Mouse (Mus musculus) brain, embryonic 14.5 days (tissue): Measurements from ENCODE around the gene Fer. TPM values are rescaled to one million over a fixed set of nuclear protein-coding genes. Genes with fewer than 3 reads are reported as not detected.

Source experiments
- DNase-seq: peaks from one replicate; pipeline ENCODE4 v3.0.0-alpha.2; 2011; ENCODE audit warnings: low read depth
- CTCF ChIP-seq: fragments of 200-500 bp; IDR thresholded peaks from 2 replicates; pipeline ENCODE4 v1.5.1; 2012; ENCODE audit warnings: inconsistent platforms, mild to moderate bottlenecking, moderate library complexity, borderline replicate concordance; ENCODE audit not compliant: insufficient read depth, insufficient read length; ENCODE audit errors: extremely low read depth
- POLR2A ChIP-seq: fragments of 200-500 bp; IDR thresholded peaks from 2 replicates; pipeline ENCODE4 v1.6.1; 2012; ENCODE audit warnings: mild to moderate bottlenecking, inconsistent platforms, borderline replicate concordance; ENCODE audit not compliant: poor library complexity, insufficient read depth, insufficient read length, severe bottlenecking; ENCODE audit errors: extremely low read depth
- polyA plus RNA-seq: library from polyadenylated mRNA; depleted of rRNA; stranded (reverse); fragments of >200 nt; gene quantifications from 2 replicates; pipeline ENCODE4 v1.2.3, GENCODE M21; 2012

Gene Fer
- polyA plus RNA-seq, 1 experiment: 14.9 TPM

DNA sequence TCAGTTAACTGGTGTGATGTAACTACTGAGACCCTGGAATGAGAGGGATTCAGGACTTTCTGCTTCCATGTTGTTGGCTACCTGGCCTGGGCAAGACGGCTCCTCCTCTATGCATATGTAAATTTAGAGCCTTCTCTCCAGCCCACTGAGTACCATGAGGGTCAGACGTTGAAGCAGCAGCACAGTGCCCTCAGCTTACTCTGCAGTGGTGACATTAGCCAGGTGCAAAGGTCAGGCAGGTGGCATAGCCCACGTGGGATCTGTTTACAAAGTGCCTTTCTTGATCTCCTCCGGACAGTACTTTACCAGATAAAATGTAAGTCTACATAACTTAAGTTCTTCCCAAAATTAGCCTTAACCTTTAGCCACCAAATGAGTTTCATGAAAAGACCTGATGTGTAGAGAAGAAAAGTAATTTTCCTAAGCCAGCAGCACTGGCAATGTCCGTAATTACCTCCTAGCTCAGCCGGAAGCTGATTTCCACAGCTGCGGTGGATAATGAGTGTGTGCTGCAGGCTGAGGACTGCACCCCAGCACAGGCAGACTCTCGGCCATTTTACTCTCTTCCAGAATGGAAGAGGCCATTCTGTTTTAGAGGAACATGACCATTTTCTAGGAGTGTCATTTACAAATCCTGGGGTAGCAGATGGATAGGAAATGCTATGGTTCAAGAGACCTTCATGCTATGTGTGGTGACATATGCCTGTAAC is 273.2 kb downstream of the Fer start:
- TF ChIP-seq CTCF (no peak), POLR2A (no peak)
- DNase-seq: peak; percentile 62

DNA sequence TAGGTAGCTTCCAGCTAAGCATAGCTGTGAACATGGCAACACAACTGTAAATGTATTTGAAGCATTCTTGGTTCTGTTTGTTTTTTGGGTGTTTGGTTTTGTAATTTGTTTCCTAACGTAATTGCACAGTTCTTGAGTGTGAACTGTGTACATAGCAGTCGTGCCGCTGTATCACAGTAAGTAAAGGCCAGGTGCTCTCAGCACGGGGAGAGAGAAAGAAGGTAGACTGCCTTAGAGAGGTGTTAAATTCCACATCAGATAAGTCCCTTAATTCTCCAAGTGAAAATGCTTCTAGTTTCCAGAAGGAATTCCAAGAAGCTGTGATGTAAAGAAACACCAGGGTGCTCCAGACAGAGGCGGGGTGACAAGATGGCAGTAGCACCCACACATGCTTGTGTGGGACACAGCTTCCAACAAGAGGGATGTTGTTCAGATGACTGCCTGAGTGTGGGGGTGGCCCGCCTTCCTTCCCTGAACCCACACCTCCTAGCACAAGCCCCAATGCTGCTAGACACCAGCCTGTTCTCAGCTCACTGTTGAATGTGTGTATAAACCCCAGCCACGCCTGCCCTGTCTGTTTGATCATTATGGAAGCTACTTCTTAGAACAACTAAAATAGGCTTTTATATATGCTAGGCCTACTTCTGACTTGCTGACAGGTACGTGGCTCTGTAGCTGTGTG is 275.3 kb downstream of the Fer start:
- no peak for DNase-seq
- no peak for TF ChIP-seq POLR2A
- TF ChIP-seq CTCF: no peak

DNA sequence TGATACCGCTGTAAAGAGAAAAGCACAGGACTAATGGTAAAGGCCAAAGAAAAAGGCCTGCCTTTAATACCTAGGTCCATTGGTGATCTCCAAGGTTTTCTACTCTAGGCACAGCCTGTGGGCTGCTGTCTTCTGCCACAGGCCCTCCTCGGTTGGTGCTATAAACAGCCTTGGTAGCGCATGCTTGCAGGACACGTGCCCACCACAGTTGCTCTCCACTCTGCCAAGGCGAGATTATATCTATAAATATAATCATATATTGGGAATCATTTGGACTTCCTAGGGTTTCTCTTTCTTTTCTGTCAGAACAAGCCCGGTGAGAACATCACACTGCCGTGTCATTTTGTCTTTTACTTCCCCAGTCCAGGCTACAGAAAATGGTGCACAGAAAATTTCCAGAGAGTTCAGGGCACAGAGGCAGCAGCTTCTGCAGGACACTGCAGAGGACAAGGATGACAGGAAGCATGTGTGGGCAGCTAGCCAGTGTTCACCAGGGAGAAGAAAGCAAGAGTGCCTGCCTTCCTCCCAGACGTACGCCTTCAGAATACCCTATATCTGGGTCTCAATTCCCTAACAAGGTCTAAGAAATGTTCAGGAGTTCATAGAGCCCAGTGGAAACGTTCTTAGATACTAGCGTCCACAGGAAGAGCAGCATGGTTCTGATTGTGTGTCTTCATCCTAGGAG is 276.5 kb downstream of the Fer start:
- TF ChIP-seq POLR2A: no peak
- no peak for TF ChIP-seq CTCF
- DNase-seq: no peak

DNA sequence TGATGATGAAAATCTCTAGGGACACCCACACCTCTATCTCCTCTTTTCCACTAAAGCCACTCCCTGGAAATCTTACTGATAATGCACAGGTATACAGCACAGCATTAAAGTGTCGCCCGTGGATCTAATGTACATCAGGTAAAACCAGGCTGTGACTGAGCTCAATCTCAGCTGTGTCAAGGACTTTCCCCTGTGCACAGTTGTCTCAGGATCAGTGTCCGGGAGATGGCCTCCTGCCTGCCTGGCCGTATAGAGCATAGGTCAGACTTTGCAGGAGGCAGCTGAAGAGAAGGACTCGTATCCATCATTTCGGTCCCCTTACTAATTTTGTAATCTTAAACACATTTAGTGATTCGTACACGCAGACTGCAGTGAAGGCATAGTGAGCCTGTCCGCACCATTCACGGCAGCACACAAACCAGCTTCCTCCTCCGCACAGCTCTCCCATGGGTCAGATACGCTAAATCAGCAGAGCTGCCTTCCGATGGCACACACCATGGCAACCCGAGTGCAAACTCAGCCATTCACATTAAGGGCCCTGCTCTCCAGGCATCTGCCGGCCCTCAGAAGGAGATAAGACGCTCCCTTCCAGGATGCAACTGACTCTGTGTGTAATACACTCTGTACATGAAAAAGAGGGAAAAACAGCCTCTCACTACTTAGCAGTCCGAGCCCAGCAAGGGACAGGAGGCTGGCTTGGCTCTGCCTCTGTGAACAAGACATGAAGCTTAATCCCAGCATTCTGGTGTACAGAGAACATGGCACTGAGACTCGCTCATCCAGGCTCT is 277.4 kb downstream of the Fer start:
- DNase-seq: peak; percentile 67
- no peak for TF ChIP-seq POLR2A
- TF ChIP-seq CTCF: no peak

DNA sequence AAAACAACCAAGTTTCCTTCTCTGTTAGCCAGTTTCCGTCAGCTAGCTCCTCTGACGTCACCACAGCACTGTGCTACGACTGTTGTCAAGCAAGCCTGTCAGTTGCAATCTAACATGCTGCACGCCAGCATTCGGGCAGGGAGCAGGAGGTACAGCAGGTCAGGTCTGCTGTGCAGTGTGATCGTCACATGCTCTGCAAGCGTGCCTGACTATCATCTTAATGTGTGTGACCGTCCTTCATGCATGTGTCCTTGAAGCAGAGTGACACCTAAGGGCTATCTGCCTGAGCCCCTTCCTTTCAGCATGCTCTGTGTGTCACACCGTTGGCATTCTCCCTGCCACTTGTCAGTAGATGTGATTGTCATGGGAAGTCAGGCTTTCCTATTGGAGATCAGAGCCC is 279.0 kb downstream of the Fer start:
- peak; percentile 42 for DNase-seq

DNA sequence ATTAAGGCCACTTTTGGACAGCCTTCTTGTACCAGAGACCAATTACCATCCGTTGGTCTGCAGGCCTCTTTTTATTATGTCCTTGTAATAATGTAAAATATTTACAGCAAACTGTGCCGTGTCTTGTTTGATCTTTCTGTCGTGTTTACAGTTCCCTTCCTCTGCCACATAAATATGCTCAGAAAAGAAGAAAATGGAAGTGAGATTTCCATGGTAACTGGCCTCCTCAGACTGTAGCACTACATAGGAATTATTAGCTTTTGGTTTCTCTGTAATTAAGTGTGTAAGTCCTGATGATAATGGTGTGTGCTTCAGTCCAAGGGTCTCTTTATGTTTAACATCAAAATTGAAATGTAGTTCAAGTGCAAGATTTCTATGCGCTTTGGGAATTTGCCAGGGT is 283.5 kb downstream of the Fer start:
- TF ChIP-seq POLR2A (no peak), CTCF (no peak)
- DNase-seq: peak; percentile 37

More for the DNA sequence above, 279.0 kb downstream of the Fer start:
- no peak for TF ChIP-seq CTCF

DNA sequence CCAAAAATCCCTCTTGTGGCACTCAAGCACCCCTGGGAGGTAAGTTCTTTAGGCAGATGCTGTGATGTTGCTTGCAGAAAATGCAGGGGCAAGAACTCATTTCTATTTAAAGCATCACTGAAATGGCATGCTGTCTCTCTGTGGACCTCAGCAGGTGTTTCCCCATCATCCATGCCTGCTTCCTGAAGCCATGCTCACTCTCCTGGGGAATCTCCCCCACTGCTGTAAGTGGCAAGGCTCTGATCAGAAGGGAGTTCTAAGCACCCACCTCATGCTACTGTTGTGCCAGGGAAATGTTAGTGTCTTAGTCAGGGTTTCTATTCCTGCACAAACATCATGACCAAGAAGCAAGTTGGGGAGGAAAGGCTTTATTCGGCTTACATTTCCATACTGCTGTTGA is 287.9 kb downstream of the Fer start:
- DNase-seq: no peak
- TF ChIP-seq CTCF (no peak), POLR2A (no peak)

DNA sequence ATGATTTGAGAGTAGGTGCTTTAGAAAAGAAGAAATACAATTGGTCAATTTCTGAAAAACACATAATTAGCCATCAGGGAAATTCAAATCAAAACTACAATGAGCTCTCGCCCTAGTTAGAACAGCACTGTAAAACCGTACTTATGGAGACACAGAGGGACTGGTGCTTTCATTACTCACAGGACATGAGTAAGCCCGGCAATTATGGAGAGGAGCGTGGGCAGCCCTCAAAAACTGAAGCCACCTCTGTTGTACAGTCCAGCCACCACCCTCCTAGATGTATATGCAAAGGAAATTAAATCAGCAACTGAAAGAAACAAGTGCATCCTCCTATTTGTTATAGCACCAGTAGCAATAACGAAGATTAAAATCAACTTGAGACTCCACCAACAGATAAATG is 304.9 kb downstream of the Fer start:
- TF ChIP-seq CTCF: no peak
- TF ChIP-seq POLR2A: no peak

DNA sequence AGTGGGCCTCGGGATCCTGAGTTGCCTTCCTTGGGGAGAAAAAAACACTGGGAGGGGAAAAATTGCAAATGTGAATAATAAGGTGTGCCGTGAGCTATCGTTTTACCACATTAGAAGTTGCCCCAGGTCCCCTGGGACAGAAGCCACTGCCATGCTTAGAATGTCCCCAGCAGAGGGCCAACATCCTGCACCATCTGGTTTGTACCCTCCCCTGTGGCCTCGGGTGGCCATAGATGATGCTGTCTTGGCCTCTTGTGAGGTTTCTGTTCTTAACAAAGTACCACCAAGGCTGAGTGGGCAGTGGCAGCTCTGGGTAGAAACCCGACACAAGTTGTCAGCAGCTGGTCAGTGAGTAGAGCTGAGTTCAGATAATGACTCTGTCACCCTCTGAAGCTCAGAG is 307.2 kb downstream of the Fer start:
- TF ChIP-seq POLR2A (no peak), CTCF (no peak)
- DNase-seq: no peak

More for the DNA sequence above, 304.9 kb downstream of the Fer start:
- no peak for DNase-seq

DNA sequence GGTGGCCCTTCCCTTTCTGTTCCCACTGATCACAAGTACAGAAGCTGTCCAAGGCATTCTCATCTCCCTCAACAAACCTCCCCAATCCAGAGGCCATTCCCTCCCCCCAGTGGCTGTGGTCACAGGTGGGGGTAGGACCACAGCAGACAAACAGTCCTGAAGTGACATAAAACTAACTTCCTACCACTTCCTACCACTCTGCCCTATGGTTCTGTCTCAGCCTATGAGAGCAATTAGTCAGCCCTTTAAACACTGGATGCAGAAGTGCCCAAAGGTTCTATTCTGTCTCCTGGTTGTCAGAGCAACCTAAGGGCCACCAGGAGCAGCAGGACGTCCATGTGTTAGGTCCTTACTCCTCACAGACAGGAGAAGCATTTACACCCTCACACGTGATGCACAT is 309.6 kb downstream of the Fer start:
- DNase-seq: no peak
- TF ChIP-seq CTCF (no peak), POLR2A (no peak)

DNA sequence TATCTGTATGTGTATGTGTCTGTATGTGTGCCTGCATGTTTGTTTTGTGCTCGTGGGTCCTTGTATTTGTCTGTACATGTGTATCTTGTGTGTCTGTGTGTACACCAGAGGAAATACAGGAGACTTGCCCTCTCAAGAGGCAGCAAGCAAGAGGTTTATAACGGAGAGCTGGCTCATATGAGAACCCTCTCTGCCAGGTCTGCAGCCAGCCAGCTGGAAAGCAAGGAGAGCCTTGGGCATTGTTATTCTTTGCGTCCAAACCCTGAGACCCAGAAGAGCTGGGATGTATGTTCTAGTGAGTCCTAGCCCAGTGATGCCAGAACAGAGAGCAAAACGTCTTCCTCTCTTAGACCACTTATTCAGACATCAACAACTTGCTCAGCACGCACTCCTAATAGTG is 317.7 kb downstream of the Fer start:
- DNase-seq: no peak
- no peak for TF ChIP-seq CTCF
- TF ChIP-seq POLR2A: no peak
